Mouse (Mus musculus) embryonic stem cell, embryonic (primary cell): ENCODE data around the gene Pcdh9.
"Not testable (repeated sequence)": the region's sequence is repeated elsewhere in the genome, so short reads cannot be mapped to it uniquely, and the experiment has no call there.

Source experiments
- CTCF ChIA-PET, 4 experiments: fragments of 300-600 bp in 2 of 4; fragments of 350-600 bp in 2 of 4; sonication (Branson Sonifier 250); formaldehyde crosslinking; loops; one replicate each; lab custom pipeline; 2022; ENCODE audit warnings: inconsistent platforms in 2 of 4; lab: Charles Lee
- POLR2A ChIA-PET, 4 experiments: fragments of 300-600 bp in 2 of 4; fragments of 350-600 bp in 2 of 4; sonication (Branson Sonifier 250); formaldehyde crosslinking; loops; one replicate each; lab custom pipeline; 2022; ENCODE audit warnings: antibody characterized with exemption in 4 of 4, inconsistent platforms in 1 of 4; lab: Charles Lee

Pcdh9 gene

DNA sequence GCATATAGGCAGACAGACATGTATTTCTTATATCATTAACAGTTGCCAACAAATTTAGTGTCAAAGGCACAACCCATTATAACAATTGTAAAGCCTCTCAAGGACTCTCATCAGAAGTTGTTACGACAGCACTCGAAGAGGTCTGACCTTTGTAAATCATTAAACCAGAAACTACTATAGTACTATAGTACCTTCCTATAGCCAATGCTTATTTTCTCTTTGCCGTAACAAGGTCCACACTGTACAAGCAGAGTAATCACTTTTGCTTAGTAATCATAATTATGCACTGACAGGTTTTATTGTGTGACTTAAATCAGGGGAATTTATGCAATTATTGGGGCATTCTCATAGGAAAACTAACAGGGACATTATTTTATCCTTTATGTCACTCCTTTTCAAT is 606.5 kb downstream of the Pcdh9 start:
- CTCF ChIA-PET: no interaction called here
- POLR2A ChIA-PET: no interaction called here

GRCm38 (mm10) chr14:93275661-93276060 is 614.8 kb downstream of the Pcdh9 start:
- CTCF ChIA-PET: no interaction called here
- POLR2A ChIA-PET: no interaction called here

GRCm38 (mm10) chr14:93274767-93275166 is 615.7 kb downstream of the Pcdh9 start:
- CTCF ChIA-PET: no interaction called here
- POLR2A ChIA-PET: no interaction called here

GRCm38 (mm10) chr14:93253411-93253810 is 637.1 kb downstream of the Pcdh9 start:
- CTCF ChIA-PET: no interaction called here
- POLR2A ChIA-PET: no interaction called here

- CTCF ChIA-PET: no interaction called here
- POLR2A ChIA-PET: no interaction called here
Measured at GRCm38 (mm10) chr14:93240263-93240662, 650.2 kb downstream of the Pcdh9 start.

- ChIA-PET POLR2A (no interaction called here), CTCF (no interaction called here)
Measured at GRCm38 (mm10) chr14:93234333-93234732, 656.1 kb downstream of the Pcdh9 start.

DNA sequence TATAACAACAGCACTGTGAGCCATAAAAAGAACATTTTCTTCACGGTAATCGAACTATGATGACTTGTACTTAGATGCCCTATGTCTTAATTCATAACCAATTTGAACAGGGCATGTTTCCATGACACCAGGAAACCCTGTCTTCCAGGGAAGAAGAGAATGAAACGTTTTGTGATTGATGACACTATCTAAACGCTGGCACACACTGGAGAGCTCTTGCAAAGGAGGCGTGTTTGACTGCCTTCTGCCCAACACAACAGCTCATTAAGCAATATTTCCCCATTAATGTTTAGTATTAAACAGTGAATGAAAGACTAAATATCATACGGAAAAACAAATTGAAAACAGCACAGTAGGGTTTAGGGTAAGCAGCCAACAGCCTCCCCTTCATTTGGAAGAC is 656.9 kb downstream of the Pcdh9 start:
- ChIA-PET CTCF (no interaction called here), POLR2A (no interaction called here)

DNA sequence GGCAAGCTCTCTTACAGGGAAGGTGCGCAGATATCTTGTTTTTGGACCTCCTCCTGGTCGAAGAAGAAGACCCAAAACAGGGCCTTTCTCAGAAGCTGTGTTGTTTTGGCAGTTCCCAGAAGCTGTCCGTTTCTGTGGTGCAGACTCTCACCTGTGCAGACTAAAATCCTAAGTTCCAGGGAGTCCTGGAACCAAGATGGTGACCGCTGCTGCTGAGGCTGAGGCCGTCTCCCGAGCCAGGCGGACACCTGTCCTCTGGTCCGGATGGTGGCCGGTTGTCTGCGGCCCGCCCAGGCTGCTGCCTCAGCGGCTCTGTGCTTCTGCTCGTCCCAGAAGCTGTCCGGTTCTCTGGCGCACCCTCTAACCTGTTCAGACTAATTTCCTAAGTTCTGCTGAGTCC is 675.6 kb downstream of the Pcdh9 start:
- POLR2A ChIA-PET, CTCF ChIA-PET: not testable (repeated sequence)

- ChIA-PET CTCF (no interaction called here), POLR2A (no interaction called here)
Measured at GRCm38 (mm10) chr14:93199791-93200190, 690.7 kb downstream of the Pcdh9 start.

GRCm38 (mm10) chr14:93182606-93183491 is 707.6 kb downstream of the Pcdh9 start:
- POLR2A ChIA-PET: interaction anchor here in 2 of 4 experiments (0.6 to 0.7 kb wide), 2 partner anchors 272 to 459 kb away, joined by 3 to 11 read pairs; no protein-coding TSS in a partner anchor
- CTCF ChIA-PET: interaction anchor here in 1 of 4 experiments (0.6 kb wide), 1 partner anchor 595 kb away, joined by 6 read pairs; no protein-coding TSS in a partner anchor

DNA sequence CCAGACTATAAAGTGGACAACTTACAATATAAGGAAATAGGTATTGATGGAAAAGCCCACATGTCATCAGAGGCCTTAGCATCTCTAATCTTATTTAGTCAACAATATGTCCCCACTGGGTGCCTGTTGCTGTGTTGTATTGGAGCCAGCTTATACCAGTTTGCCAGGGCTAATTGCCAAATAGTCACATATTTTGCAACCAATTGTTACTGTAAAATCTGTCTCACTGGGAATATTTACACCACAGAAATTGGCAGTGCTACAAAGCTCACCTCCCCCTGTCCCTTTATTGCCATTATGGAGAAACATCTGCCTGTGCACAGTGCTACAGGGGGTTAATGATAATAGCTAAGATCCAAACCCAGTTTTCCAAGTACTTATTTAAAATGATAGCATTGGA is 721.3 kb downstream of the Pcdh9 start:
- CTCF ChIA-PET: no interaction called here
- POLR2A ChIA-PET: no interaction called here

DNA sequence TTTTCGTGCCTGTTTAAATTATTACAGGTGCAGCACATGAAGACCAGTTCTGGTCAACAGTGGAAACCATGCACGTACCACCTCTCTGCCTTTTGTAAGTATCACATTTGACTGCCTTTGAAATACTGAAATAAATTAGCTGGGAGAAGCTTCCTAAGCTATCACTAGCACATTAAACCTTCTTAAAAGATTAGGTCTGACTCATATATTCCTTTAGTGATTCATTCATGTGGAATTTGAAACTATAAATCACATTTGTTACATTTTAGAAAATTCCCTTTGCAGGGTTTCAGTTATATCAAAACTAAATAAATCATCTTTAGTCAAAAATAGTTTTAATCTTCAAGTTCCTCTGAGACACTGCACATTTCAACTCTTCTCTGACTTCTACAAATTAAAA is 722.1 kb downstream of the Pcdh9 start:
- CTCF ChIA-PET: no interaction called here

GRCm38 (mm10) chr14:93143414-93143813 is 747.1 kb downstream of the Pcdh9 start:
- CTCF ChIA-PET: no interaction called here
- POLR2A ChIA-PET: no interaction called here

More for the DNA sequence above, 722.1 kb downstream of the Pcdh9 start:
- POLR2A ChIA-PET: no interaction called here

DNA sequence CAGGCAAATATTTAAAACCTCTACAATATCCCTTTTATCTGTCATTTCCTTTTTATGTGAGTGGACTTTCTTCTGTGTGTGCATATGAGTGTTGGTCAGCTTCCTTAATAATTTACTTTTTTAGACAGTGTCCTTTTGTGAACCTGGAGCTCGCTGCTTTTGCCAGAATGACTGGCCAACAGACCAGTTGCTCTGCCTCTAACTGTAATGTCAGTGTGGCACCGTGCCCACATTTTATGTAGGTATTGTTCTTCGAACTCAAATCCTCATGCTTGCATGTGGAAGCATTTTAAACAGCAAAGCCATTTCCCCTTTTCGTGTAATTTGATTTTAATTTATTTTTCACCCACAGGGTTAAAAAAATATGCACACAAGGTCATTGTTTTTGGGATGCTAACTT is 748.4 kb downstream of the Pcdh9 start:
- ChIA-PET CTCF (interaction anchor here in 1 of 4 experiments (0.5 kb wide), 1 partner anchor 80 kb away, joined by 3 read pairs; no protein-coding TSS in a partner anchor), POLR2A (no interaction called here)

- POLR2A ChIA-PET: no interaction called here
Measured at GRCm38 (mm10) chr14:93126993-93127392, 763.5 kb downstream of the Pcdh9 start.

DNA sequence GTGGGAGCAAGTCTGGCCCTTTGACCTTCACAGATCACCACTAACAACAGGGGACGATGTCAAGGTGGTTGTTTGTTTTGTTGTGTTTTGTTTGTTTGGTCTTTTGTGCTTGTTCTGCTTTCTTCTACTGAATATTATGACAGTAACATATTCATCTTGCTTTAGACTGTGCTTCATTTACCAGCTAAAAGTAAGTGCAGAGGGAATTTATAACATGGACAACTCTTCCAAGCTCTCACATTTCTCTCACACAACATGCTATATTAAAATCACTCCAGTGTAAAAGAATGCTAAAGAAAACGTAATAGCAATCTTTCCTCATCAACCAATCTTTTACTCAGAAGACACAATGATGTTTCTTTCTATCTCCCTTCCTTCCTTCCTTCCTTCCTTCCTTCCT is 787.7 kb downstream of the Pcdh9 start:
- CTCF ChIA-PET: no interaction called here
- POLR2A ChIA-PET: no interaction called here

More at GRCm38 (mm10) chr14:93126993-93127392, 763.5 kb downstream of the Pcdh9 start:
- CTCF ChIA-PET: no interaction called here

- CTCF ChIA-PET: no interaction called here
- POLR2A ChIA-PET: no interaction called here
Measured at GRCm38 (mm10) chr14:93095081-93095480, 795.4 kb downstream of the Pcdh9 start.

DNA sequence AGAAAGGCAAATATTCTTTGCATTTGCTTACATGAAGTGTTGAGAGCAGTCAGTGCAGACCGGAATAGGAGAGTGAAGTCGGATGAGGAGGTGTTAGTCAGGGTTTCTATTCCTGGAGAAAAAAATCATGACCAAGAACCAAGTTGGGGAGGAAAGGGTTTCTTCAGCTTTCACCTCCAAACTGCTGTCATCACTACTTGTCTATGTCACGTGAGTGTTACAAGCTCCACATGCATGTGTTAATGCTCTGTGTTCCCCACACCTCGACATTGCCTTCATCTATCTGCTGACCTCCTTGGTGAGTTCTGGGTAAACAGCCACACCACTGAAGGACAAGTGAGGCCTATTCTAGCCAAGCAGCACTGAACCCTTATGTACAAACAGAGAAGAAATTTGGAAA is 797.7 kb downstream of the Pcdh9 start:
- ChIA-PET POLR2A (no interaction called here), CTCF (no interaction called here)

- ChIA-PET CTCF (no interaction called here), POLR2A (interaction anchor here in 1 of 4 experiments (0.7 kb wide), 1 partner anchor 902 kb away, joined by 3 read pairs; no protein-coding TSS in a partner anchor)
Measured at GRCm38 (mm10) chr14:93085646-93086045, 804.8 kb downstream of the Pcdh9 start.

DNA sequence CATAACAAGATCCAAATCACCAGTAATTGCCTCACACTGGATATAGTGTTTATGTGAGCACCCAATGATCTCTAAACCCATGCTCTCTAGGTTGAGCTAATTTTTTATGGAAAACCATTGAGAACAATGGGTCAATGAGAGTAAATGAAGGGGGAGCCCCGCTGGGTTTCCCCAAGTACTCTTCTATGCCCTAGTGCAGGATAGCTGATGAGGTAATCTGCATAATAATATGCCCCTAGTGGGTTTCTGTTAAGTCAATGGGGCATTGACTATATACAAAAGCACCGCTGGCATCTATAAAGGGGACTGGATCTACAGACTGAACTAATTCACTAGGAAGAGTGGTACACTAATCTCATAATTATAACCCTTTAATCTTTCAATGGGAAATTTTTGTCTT is 807.3 kb downstream of the Pcdh9 start:
- POLR2A ChIA-PET: no interaction called here
- CTCF ChIA-PET: no interaction called here

- ChIA-PET CTCF (no interaction called here), POLR2A (no interaction called here)
Measured at GRCm38 (mm10) chr14:93080910-93081309, 809.6 kb downstream of the Pcdh9 start.
